Mouse (Mus musculus) right cerebral cortex, adult 2 months (tissue): ENCODE measurements around the gene Dst.
A peak's percentile ranks its signal among the peaks of the same experiment; 100 is the strongest.

ENCODE experiments used
- DNase-seq, 2 experiments: peaks; one replicate each; pipeline ENCODE4 v3.0.0; 2021 to 2022; ENCODE audit warnings: low spot score in 2 of 2

The Dst gene

DNA sequence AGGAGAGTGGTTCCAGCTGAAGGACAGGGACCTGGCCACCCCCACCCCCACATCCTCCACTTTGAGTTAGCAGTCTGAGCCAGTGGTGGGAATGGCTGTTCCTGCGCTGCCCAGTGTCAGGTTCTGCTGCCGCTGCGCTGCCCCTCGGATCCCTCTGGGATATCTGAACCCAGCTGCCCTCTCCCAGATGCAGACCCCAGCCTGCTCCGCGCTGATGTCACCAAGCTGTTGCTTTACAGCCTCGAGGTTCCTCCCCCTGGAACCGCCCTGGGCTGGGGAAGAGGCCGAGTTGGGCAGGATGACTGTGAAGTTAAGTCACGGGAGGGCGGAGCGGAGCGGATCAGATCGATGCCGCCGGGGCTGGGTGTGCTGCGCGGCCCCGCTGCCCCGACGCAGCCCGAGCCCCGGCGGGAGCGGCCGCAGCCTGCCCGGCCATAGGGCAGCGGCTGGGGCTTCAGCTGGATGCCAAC, 328.3 kb downstream of the Dst start:
- peak in 1 of 2 experiments; percentile 25 for DNase-seq

DNA sequence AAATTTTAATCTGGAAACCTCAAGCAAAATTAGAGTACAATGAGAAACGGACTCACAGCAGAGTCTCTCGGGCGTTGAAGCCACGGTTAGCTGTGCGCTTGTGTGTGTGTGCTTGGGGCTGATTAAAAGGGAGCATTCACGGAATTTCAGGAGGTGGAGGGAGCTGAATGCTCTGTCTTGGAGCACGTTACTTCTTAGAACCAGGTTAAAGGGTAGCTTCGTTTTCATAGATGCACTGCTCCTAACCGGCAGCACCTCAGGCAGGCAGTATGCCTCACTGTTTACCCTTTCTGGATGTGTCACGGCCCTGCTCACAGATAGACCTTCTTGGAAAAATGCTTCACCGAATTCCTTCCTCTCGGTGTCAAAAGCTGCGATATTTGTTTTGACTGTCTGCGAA, 329.2 kb downstream of the Dst start:
- no peak for DNase-seq

DNA sequence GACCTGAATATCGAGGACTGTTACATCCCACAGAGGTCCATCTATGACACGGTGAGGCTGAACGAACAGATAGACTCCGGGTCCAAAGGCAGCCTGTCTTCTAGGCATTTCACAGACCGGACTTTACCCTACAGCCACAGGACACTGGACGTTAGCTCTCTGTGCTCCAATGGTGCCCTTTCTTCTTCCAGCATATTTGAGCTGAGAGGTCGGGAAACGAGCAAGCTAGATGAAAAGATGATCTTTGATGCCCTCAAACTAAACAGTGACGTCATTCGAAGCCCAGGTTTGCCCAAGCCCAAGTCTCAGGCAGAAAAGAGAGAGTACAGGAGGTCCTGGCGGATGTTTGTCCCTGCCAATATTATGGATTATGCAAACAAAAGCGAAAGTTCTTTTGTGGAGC, 329.7 kb downstream of the Dst start:
- DNase-seq: no peak

DNA sequence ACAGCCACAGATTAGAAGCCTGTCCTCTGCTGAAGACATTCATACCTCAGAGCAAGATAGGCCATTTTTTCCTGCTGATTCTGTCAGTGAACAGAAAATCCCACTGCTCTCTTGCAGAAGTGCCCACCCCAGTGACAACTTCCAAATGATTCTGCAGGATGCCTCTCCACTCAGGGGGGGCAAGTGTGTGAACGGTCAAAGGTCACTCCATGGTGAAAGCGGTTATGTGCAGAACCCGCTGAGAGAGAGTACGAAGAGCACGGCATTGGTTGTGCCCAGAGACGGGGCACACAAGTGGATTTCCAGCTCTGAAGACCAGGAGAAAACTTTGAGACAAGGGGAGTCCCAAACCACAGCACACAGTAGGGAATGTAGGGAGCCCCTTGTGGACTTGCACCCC, 330.2 kb downstream of the Dst start:
- no peak for DNase-seq

DNA sequence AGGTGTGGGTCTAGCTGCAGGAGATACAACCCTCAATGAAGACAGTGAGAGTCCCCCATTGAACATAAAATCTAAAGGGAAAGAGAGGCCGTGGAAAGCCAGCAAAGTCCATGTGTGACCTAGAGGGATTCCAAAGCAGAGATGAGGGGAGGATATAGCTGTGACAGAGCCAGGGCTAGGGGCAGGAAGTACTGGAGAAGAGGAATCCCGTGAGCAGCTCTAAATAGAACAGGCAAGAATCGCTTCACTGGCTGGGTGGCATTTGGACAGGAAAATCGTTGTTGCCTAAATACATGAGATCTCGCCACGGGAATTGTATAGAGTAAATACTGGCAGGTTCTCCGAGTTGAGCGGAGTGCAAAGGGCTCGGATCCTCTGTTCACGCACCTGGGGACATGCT, 336.7 kb downstream of the Dst start:
- DNase-seq: no peak

DNA sequence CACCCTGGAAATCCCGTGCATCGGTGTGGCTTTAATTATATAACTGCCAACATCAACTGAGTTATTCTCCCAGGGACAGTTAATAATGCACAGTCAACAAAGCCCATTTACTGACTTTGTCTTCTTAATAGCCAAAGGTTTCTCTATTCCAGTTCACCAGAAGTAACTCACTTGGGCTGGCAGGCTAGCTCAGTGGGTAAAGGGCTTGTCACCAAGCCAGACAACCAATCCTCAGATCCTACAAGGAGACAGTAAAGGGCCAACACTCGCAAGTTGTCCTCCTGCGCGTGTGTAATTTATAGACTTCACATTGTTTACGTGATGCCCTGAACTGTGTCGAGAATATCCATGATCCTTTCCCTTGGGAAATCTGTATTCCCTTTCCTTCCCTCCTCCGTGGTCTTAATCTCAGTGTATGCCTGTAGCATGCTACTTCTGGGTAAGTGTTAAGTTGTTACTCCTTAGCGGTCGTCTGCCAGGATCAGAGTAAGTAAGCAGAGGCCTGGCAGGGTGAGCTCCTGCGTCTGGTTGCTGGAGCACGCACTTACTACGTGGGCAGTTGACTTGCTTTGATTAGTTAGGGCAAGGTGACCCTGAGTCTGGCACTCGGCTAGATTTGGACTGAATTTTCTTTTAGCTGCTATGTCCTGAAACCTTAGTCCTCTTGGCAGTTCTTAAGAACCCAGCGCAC, 338.1 kb downstream of the Dst start:
- no peak for DNase-seq

DNA sequence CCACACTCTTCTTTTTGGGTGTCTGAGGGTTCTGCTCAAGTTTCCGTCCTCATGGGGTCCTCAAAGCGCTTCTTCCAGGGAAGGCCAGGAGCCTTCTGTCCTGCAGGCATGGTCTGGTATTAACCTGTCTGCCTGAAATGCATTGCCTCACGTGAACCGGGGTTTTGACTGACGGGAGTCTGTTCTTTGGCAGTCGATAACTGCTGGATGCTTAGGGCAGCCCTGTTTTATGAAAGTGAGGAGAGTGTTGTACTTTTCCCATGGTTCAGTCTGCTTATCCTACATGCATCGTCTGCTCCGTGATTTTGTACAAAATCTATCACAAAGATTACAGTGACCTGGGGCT, 338.6 kb downstream of the Dst start:
- DNase-seq: no peak

DNA sequence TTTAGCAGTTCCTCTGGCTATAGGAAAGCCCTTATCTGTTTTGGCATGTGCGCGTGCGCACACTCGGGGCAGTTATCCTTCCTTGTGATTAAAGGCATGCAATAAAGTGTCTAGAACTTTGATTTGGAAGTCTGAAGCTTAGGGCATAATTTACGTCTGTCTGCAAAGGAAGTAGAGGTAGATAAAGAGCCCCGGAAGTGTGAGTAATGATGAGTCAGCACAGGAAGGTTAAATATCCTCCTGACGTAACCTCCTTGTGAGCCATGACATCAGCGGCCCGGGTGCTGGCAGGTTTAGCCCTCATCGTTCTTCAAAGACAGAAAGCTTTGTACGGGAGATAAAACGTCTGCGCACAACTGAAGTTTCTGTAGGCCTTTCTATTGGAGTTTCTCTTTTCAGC, 343.1 kb downstream of the Dst start:
- DNase-seq: no peak

DNA sequence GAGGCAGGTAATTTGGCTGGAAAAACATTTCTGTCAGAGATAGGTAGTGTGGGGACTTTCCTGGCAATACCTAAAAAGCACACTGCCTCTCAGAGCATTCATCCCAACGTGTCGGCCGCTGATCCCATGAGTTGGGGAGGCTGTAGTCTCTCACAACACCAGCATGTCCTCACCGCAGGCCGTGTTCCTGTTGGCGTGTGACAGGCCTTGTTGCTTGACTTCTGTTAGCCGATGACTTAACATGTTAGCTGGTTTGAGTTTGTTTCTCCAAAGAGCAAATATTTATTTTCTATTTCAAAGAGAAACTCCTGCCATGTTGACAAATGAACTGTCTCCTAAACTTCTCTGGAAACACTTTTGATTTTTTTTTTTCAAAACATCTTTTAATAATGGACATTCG, 344.2 kb downstream of the Dst start:
- DNase-seq: no peak

DNA sequence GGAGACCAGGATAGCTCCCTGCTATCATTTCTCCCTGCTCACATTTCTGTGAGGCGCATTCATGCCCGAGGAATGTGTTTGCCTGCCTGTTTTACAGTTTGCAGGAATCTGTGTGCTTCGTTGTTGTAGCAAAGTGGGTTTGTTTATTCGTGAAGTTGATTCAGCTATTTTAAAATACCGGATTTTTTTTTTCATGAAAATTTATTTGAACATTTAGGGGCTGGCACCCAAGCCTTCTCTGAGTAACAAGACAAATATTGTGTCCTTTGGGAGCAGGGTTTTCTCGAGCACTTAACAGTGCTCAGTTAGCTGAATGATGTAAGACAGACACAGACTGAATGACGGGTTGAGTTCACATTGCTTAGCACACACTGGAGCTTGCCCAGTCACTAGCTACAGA, 345.9 kb downstream of the Dst start:
- DNase-seq: no peak

DNA sequence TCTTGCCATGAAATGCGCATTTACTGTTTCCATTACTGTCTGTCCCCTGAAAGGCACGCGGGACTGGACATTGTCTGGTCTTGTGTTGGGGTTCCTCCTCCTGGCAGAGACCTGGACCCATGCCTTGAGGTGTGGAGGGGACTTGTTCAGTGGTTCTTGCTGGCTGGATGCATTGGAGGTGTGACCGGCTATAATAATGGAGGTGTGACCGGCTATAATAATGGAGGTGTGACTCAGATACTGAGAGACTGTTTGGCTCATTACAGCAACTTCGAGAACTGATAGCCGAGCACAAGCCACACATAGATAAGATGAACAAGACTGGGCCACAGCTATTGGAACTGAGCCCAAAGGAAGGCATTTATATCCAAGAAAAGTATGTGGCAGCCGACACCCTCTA, 351.9 kb downstream of the Dst start:
- no peak for DNase-seq

DNA sequence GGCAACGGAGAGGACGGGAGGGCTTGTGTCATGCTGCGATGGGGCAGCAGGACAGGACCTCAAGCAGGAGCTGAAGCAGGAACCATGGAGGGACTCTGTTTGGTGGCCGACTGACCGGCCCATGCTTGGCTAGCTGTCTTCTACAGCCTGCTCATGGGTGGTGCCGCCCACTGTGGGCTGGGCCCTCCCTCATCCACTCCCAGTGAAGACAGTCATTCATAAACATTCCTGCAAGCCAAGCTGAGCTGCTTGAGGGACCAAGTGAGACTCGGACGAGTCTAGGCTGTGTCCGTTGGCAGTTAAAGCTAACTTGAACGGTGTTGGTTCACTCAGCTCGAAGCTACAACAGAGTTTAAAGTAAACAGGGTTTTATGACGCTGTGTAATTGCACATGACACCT, 353.0 kb downstream of the Dst start:
- no peak for DNase-seq

DNA sequence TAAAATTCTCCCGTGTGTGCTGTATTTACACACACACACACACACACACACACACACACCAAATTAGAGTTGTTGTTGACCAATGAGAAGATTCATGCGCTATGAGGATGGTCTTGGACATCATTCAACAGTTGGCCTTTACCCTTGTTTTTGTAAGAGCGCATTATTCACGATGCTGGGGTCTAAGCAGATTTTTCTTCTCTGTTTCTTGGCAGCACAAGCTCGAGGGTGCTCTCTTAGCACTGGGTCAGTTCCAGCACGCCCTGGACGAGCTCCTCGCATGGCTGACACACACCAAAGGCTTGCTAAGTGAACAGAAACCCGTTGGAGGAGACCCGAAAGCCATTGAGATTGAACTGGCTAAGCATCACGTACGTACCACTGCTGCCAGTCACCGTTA, 360.5 kb downstream of the Dst start:
- DNase-seq: no peak

DNA sequence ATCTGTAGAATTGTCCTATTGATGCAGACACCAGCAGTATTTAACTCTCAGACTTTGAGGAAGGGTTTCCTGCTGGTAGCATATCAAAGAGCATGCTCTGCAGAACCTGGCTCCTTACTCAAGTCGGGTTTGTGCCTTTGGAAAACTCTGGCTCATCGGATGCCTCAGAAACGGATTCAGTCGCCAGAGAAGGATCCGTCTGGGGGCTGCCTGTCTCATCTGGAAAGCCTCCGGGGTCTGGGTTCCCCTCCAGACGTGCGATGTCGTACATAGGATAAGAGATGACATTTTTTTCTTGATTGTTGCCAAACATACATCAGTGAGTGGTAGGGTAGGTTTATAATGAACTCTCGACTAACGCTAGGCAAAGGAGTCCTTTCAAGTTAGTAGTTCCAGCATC, 361.6 kb downstream of the Dst start:
- DNase-seq: no peak

DNA sequence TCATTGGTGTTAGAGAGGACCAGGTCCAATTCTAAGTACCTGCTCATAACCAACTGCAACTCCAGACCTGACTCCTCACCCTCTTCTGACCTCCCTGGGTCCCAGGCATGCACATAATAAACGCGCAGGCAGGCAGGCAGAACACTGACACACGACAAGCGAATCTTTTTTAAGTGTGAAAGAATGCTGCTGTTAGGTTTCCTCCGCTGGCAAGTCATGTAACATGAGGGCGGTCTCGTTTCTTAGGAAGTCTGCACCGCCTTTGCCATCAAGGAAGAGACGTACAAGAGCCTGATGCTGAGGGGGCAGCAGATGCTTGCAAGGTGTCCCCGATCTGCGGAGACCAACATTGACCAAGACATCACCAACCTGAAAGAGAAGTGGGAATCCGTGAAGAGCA, 365.9 kb downstream of the Dst start:
- DNase-seq: no peak

DNA sequence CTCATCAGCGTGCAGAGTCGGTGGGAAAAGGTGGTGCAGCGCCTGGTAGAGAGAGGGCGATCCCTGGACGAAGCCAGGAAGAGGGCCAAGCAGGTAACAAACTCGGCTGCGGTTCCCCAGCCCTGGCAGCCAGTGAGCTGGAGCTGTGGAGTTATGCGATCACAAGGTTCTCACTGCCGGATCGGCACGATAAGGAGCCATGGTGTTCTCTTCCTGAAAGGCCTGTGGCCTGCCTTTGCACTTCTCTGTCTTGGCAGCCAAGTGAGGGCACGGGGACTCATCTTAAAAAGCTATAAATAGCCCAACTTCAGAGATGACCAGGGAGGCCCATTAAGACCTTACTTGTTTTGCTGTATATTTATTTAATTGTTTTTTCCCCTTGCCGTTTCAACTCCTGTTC, 367.8 kb downstream of the Dst start:
- DNase-seq: no peak

DNA sequence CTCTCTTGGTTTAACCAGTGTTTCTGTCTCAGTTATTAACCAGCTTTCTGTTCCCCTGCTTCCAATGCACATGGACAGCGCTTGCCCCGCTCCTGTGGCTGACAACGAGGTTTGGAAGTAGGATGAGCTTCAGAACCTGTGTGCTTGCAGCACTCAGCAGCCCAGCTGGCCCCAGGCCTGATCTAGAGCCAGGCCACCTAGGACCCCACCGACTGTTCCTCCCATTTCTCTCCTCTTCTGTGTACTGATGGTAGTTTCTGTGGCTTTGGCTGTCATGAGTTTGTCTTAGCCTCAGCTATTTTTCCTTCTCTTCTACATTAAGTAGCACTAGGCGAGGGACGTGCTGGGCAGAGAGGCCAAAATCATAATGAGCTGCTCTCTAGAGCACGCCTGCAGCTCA, 368.7 kb downstream of the Dst start:
- no peak for DNase-seq

DNA sequence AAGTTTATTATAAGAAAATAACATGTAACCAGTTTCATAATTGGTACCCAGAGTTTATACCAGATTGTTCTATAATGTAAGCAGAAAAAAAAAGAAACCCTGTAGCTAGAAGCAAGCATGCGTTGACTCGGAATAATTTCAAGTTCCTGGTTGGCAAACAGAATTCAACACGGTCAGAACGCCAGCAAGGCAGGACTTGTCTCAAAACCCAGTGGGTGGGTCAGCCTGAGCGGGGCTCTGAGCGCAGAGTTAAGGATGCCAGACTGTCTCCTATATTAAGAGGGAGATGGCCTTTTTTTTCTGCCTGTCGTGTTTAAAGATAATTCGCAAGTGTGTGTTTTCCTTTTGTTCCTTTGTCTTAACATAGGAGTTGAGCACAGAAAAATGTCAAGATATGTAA, 369.2 kb downstream of the Dst start:
- DNase-seq: no peak

DNA sequence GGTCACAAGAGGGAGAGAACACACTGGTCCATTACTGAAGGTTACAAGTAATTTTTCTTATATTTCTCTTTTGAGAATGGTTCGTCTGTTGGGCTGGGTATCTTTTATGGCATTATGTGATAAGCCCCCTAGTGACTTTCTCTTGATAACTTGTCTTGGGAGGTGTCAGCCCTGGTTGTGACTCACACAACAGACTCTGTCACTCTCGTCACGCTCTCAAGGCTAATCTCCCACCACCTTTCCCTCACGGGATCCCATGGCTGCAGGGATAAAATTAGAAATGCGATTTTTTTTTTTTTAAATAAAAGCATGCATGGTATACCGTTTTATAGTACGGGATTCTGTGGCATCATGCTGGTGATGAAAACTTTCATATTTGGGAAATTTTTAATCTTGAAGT, 375.5 kb downstream of the Dst start:
- no peak for DNase-seq

DNA sequence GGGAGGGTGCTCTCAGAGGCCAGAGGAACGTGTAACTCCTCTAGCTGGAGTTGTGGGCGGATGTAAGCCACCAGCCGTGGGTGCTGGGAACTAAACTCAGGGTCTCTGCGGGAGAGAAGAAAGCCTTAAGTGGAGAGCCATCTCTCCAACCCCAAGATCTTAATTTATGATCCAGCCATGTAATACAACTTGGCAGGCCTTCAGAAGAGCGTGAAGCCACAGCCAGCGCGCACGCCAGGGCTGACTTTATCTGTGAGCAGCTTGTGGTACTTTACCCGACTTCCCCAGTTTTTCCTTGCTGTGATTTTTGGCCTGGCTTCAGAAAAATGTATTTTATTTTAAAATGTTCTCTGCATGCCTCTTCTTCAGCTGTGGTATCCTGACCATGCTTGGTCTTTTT, 377.0 kb downstream of the Dst start:
- DNase-seq: no peak

DNA sequence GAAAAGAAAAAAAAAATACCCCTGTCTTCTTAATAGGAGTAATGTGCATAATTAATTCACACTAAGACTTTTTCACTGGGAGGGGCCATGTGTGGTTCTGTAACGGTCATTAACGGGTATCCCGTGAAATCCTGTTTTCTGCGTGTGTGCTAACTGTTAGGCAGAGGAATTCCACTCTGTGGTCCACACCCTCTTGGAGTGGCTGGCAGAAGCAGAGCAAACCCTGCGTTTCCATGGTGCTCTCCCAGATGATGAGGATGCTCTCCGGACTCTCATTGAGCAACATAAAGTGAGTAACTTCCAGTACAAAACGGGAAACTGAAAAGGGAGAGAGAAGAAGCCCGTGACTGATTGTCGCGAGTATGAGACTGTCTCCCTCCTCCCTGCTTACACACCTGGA, 379.7 kb downstream of the Dst start:
- no peak for DNase-seq

DNA sequence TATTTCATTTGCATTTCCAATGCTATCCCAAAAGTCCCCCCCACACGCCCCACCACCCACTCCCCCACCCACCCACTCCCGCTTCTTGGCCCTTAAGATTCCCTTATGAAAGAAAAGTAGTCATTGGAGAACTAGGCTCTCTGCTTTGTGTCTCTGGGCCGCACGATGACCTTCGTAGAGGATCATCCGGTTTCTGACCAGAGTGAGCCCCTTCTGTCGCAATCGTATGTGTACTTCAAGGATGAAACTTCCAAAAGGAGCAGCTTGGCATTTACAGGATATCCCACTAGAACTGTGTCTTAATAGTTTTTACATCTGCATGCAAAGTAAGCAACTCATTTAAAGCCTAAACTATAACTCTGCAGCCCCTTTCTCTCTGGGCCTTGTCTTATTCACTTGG, 380.2 kb downstream of the Dst start:
- no peak for DNase-seq

DNA sequence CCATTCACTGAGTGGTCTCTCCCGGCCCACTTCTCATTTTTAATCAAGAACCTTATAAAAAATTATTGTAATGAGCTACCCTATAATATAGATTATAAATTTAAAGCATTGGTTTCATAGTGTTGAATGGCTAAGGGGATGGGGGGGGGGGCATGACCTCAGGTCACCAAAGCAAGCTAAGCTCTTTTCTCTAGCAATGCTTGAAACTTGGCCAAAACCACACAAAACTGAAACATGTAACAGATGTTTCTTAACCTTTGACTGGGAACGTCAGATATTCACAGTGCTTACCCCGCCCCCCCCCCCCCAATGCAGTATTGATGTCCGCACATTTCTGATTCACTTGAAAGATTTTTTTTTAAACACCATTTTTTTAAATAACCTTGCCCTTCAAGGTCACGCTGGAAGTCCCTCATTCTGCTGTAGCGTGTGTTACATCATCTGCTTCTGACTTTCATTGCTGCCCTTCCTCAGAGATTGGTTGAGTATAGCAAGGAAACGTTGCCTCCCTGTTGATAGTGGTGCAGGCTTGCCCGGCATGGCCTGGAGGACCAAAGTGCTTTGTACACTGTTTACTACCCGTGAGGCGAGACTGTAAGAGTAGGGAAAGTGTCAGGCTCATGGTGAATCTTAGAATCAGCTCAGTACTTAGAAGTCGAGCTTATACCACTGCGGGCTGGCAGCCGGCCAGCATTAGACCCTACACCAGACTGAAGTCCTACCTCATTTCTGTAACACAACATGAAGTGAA, 380.9 kb downstream of the Dst start:
- no peak for DNase-seq

DNA sequence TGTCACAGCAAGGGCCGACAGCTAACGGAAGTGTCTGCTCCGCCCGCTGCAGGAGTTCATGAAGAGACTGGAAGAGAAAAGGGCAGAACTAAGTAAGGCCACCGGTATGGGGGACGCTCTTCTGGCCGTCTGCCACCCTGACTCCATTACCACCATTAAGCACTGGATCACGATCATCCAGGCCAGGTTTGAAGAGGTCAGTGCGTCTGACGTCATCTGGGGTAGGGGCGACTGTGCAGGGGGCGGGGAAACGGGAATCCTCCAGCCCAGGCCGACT, 381.4 kb downstream of the Dst start:
- DNase-seq: no peak
